17 mouse cellular contexts compared by ENCODE assay signal in genomic region chr1:164415347-164415751, GRCm38 (mm10). TPM values are rescaled to one million over a fixed set of nuclear protein-coding genes. Genes with fewer than 3 reads are reported as not detected.
DNase-seq lines count a peak whose midpoint lies in the region; ATAC-seq and TF ChIP-seq lines count a peak whose summit lies in the region.
"Had no signal": no experiment of that assay in that cellular context is flagged by ENCODE, and none has a peak within 500 bp of the region (broad histone marks: within the 10 kb centered on the region; RNA-seq: fewer than 3 reads in every experiment).

No protein-coding gene starts in this region.

- no peak for TF ChIP-seq CTCF in small intestine, adult 2 months (IDR thresholded peaks at IDR 0.05; ENCODE audit: extremely low read depth, insufficient read length, insufficient replicate concordance, low read depth, low read length)
- TF ChIP-seq CTCF in thymus, adult 2 months (IDR thresholded peaks at IDR 0.05; ENCODE audit: borderline replicate concordance, control insufficient read depth, extremely low read depth, insufficient read depth, low read length, poor library complexity), result no peak

- H3K27me3 ChIP-seq in intestine, embryonic 14.5 days (replicated peaks; ENCODE audit: control insufficient read depth, insufficient read depth, low read length), result no peaks in the 10 kb centered on the region
- H3K27me3 ChIP-seq in small intestine, adult 2 months (ENCODE audit: control insufficient read depth, insufficient read depth, low read length), result no peaks in the 10 kb centered on the region
- no peaks in the 10 kb centered on the region for H3K27me3 ChIP-seq in thymus, adult 2 months (ENCODE audit: control insufficient read depth, insufficient read depth, low read length)
- H3K27me3 ChIP-seq: heart, embryonic 15.5 days; hindbrain, embryonic 12.5 days had no signal

- H3K4me1 ChIP-seq in intestine, embryonic 14.5 days (replicated peaks; ENCODE audit: control insufficient read depth, insufficient read depth, low read length), result peaks cover 3% of the 10 kb centered on the region; the same call in 1 of the 2 replicates
- peaks cover 37% of the 10 kb centered on the region for H3K4me1 ChIP-seq in small intestine, adult 2 months (ENCODE audit: control insufficient read depth, insufficient read depth, insufficient read length, low read length)
- H3K4me1 ChIP-seq in thymus, adult 2 months (replicated peaks; ENCODE audit: control insufficient read depth, insufficient read depth, low read length), result peaks cover 10% of the 10 kb centered on the region
- H3K4me1 ChIP-seq: heart, embryonic 15.5 days; hindbrain, embryonic 12.5 days; midbrain, embryonic 10.5 days had no signal

- no peaks in the 10 kb centered on the region for H3K9me3 ChIP-seq in intestine, embryonic 14.5 days (ENCODE audit: control insufficient read depth, low read length)
- H3K9me3 ChIP-seq: heart, embryonic 15.5 days; hindbrain, embryonic 12.5 days; midbrain, embryonic 10.5 days had no signal

- peak overlapping the region; percentile 55 for H3K27ac ChIP-seq in intestine, embryonic 14.5 days (ENCODE audit: low read depth)
- H3K27ac ChIP-seq in small intestine, adult 2 months (ENCODE audit: insufficient read depth, low read depth, low read length), result peak overlapping the region; percentile 96
- H3K27ac ChIP-seq in thymus, adult 2 months (ENCODE audit: control insufficient read depth, insufficient read depth, low read length), result no peak overlapping the region
- H3K27ac ChIP-seq: heart, embryonic 15.5 days; hindbrain, embryonic 12.5 days; left cerebral cortex, adult 2 months; midbrain, embryonic 10.5 days had no signal

- WGBS in intestine, embryonic 14.5 days, result 71% methylated on average over 2 of the region's 2 CpGs
- 35% methylated on average over 2 of the region's 2 CpGs for WGBS in small intestine, adult 2 months
- WGBS in thymus, adult 2 months, result 97% methylated on average over 2 of the region's 2 CpGs

- H3K4me2 ChIP-seq in intestine, embryonic 14.5 days (ENCODE audit: low read length), result no peak overlapping the region
- H3K4me2 ChIP-seq: heart, embryonic 15.5 days; hindbrain, embryonic 12.5 days had no signal

- no peak for DNase-seq in intestine, embryonic 14.5 days (ENCODE audit: low spot score)
- DNase-seq in kidney, adult 8-10 months, result peak; percentile 83 to 92
- DNase-seq in kidney, postnatal 36 days, result peak; percentile 71 to 91
- no peak for DNase-seq in right cerebral cortex, postnatal 4 days
- DNase-seq in thymus, adult 2 months, result no peak
- DNase-seq in adrenal gland, postnatal 25 days, result no peak
- no peak for DNase-seq in ovary, postnatal 36 days (ENCODE audit: low spot score)
- DNase-seq: adrenal gland, postnatal 14 days; cerebellum, adult 9-11 months; embryo, embryonic 11 days; thymus, adult 18-20 months had no signal

- ATAC-seq in intestine, embryonic 14.5 days (replicated peaks; ENCODE audit: low FRiP score, low TSS enrichment, low read depth), result peak; percentile 70
- ATAC-seq: forebrain, embryonic 14.5 days had no signal

- H3K36me3 ChIP-seq in intestine, embryonic 14.5 days (ENCODE audit: control insufficient read depth, insufficient read depth, low read length), result no peaks in the 10 kb centered on the region
- H3K36me3 ChIP-seq in small intestine, adult 2 months (ENCODE audit: control insufficient read depth, insufficient read depth, low read length), result no peaks in the 10 kb centered on the region
- no peaks in the 10 kb centered on the region for H3K36me3 ChIP-seq in thymus, adult 2 months (ENCODE audit: control insufficient read depth, insufficient read depth, low read length)
- H3K36me3 ChIP-seq: heart, embryonic 15.5 days; hindbrain, embryonic 12.5 days had no signal

- H3K4me3 ChIP-seq in intestine, embryonic 14.5 days (ENCODE audit: low read depth, low read length), result no peak overlapping the region
- no peak overlapping the region for H3K4me3 ChIP-seq in small intestine, adult 2 months (ENCODE audit: low read depth, low read length)
- no peak overlapping the region for H3K4me3 ChIP-seq in thymus, adult 2 months (ENCODE audit: control insufficient read depth, insufficient read depth, low read length)
- H3K4me3 ChIP-seq: heart, embryonic 15.5 days; hindbrain, embryonic 12.5 days; left cerebral cortex, adult 2 months; midbrain, embryonic 10.5 days had no signal

- H3K9ac ChIP-seq in intestine, embryonic 14.5 days (ENCODE audit: low read length), result no peak overlapping the region
- H3K9ac ChIP-seq: heart, embryonic 15.5 days; hindbrain, embryonic 12.5 days had no signal

- TF ChIP-seq POLR2A in small intestine, adult 2 months (IDR thresholded peaks at IDR 0.05; ENCODE audit: low read depth, low read length), result no peak
- no peak for TF ChIP-seq POLR2A in thymus, adult 2 months (IDR thresholded peaks at IDR 0.05; ENCODE audit: control insufficient read depth, extremely low read depth, insufficient read depth, low read length, poor library complexity)

RNA-seq across cellular contexts. Expression of gene Atp1b1, which starts 42.8 kb away (rescaled TPM):
- 89.7 and 101 TPM in 2 replicates for polyA plus RNA-seq in intestine, embryonic 14.5 days (2014; fragmentation: Nextera tagmentation; extraction: Ambion mirVana)
- 204 and 369 TPM in 2 replicates for polyA plus RNA-seq in small intestine, adult 2 months (2012; rRNA removed)
- polyA plus RNA-seq in thymus, adult 2 months (2012; rRNA removed), result 56.5 and 59.4 TPM in 2 replicates
- 64.2 and 66.9 TPM in 2 replicates for total RNA-seq in adrenal gland, postnatal 25 days (2021)

Comparison
In these comparisons a context has a peak if more than half of its experiments do, and no peak if none do; other contexts are left out.
1. DNase-seq: peak in kidney, adult 8-10 months (2 of 2) and kidney, postnatal 36 days (2 of 2); none in intestine, embryonic 14.5 days (single experiment), right cerebral cortex, postnatal 4 days (single experiment), thymus, adult 2 months (single experiment), adrenal gland, postnatal 25 days (single experiment) and ovary, postnatal 36 days (single experiment).